ENCODE assay signal across 9 mouse cellular contexts in genomic region chr2:174848981-174849681, GRCm38 (mm10).
DNase-seq lines count a peak whose midpoint lies in the region; ATAC-seq lines count a peak whose summit lies in the region.
"Had no signal": no experiment of that assay in that cellular context is flagged by ENCODE, and none has a peak within 500 bp of the region (broad histone marks: within the 10 kb centered on the region; RNA-seq: fewer than 3 reads in every experiment).

No protein-coding gene starts in this region.

- H3K4me3 ChIP-seq in kidney, embryonic 15.5 days (replicated peaks), result no peak overlapping the region
- H3K4me3 ChIP-seq in forebrain, embryonic 11.5 days (ENCODE audit: low read depth, low read length), result no peak overlapping the region
- no peak overlapping the region for H3K4me3 ChIP-seq in limb, embryonic 11.5 days (ENCODE audit: low read depth, low read length)
- no peak overlapping the region for H3K4me3 ChIP-seq in neural tube, embryonic 15.5 days (replicated peaks)

- ATAC-seq in kidney, embryonic 15.5 days (replicated peaks; ENCODE audit: low FRiP score), result 0 out of 2 replicates have a peak, but pooled peaks have one; percentile 19
- ATAC-seq in forebrain, embryonic 11.5 days (replicated peaks; ENCODE audit: low FRiP score), result peak; percentile 44
- ATAC-seq in limb, embryonic 11.5 days (ENCODE audit: insufficient number of reproducible peaks, low FRiP score, low TSS enrichment, low read depth), result peak; percentile 70
- ATAC-seq in neural tube, embryonic 15.5 days (ENCODE audit: low FRiP score), result peak; percentile 56; the same call in 1 of the 2 replicates
- ATAC-seq in inflammation-experienced regulatory T-cells, adult 6 months, result no peak

- H3K9ac ChIP-seq in kidney, embryonic 15.5 days, result no peak overlapping the region
- no peak overlapping the region for H3K9ac ChIP-seq in forebrain, embryonic 11.5 days (ENCODE audit: low read length)
- H3K9ac ChIP-seq in limb, embryonic 11.5 days (ENCODE audit: low read length), result no peak overlapping the region
- peak overlapping the region; percentile 36; the same call in 1 of the 2 replicates for H3K9ac ChIP-seq in neural tube, embryonic 15.5 days (replicated peaks)

- H3K36me3 ChIP-seq in kidney, embryonic 15.5 days, result no peaks in the 10 kb centered on the region
- no peaks in the 10 kb centered on the region for H3K36me3 ChIP-seq in forebrain, embryonic 11.5 days (ENCODE audit: control insufficient read depth, insufficient read depth, low read length)
- H3K36me3 ChIP-seq in limb, embryonic 11.5 days (ENCODE audit: control insufficient read depth, insufficient read depth, low read length), result no peaks in the 10 kb centered on the region
- no peaks in the 10 kb centered on the region for H3K36me3 ChIP-seq in neural tube, embryonic 15.5 days

- H3K4me1 ChIP-seq in kidney, embryonic 15.5 days, result peaks cover 34% of the 10 kb centered on the region
- peaks cover 9% of the 10 kb centered on the region; the same call in 1 of the 2 replicates for H3K4me1 ChIP-seq in forebrain, embryonic 11.5 days (replicated peaks; ENCODE audit: control insufficient read depth, insufficient read depth, low read length)
- peaks cover 20% of the 10 kb centered on the region for H3K4me1 ChIP-seq in limb, embryonic 11.5 days (ENCODE audit: control insufficient read depth, insufficient read depth, low read length)
- H3K4me1 ChIP-seq in neural tube, embryonic 15.5 days, result peaks cover 32% of the 10 kb centered on the region

- H3K27me3 ChIP-seq in kidney, embryonic 15.5 days, result no peaks in the 10 kb centered on the region
- no peaks in the 10 kb centered on the region for H3K27me3 ChIP-seq in forebrain, embryonic 11.5 days (ENCODE audit: control insufficient read depth, insufficient read depth, low read length)
- H3K27me3 ChIP-seq in limb, embryonic 11.5 days (ENCODE audit: control insufficient read depth, insufficient read depth, low read length), result no peaks in the 10 kb centered on the region
- 0 out of 2 replicates have a peak, but pooled peaks cover 2% of the 10 kb centered on the region for H3K27me3 ChIP-seq in neural tube, embryonic 15.5 days (replicated peaks)

- 0 out of 2 replicates have a peak overlapping the region, but pooled peaks have one; percentile 15 for H3K27ac ChIP-seq in kidney, embryonic 15.5 days
- 0 out of 2 replicates have a peak overlapping the region, but pooled peaks have one; percentile 18 for H3K27ac ChIP-seq in forebrain, embryonic 11.5 days (ENCODE audit: low read depth, low read length)
- H3K27ac ChIP-seq in limb, embryonic 11.5 days (replicated peaks; ENCODE audit: low read depth, low read length), result peak overlapping the region; percentile 82
- H3K27ac ChIP-seq in neural tube, embryonic 15.5 days (replicated peaks), result peak overlapping the region; percentile 74

- no peak overlapping the region for H3K4me2 ChIP-seq in kidney, embryonic 15.5 days
- H3K4me2 ChIP-seq in forebrain, embryonic 11.5 days (ENCODE audit: low read depth, low read length, severe bottlenecking), result no peak overlapping the region
- no peak overlapping the region for H3K4me2 ChIP-seq in limb, embryonic 11.5 days (ENCODE audit: low read depth, severe bottlenecking)
- H3K4me2 ChIP-seq in neural tube, embryonic 15.5 days, result no peak overlapping the region

- no peak for DNase-seq in kidney, postnatal 14 days
- DNase-seq in forebrain, embryonic 11.5 days (ENCODE audit: low spot score), result peak; percentile 60
- peak; percentile 54 for DNase-seq in limb, embryonic 11.5 days (ENCODE audit: low spot score)
- no peak for DNase-seq in layer of hippocampus, postnatal 25 days (ENCODE audit: extremely low spot score in 1 of 2, low spot score in 1 of 2)
- DNase-seq in gastrocnemius, postnatal 14 days, result no peak
- DNase-seq: kidney, adult 8-10 months had no signal

- no peaks in the 10 kb centered on the region for H3K9me3 ChIP-seq in kidney, embryonic 15.5 days (replicated peaks)
- no peaks in the 10 kb centered on the region for H3K9me3 ChIP-seq in forebrain, embryonic 11.5 days (ENCODE audit: control insufficient read depth, low read length)
- H3K9me3 ChIP-seq in limb, embryonic 11.5 days (ENCODE audit: control insufficient read depth, low read length), result no peaks in the 10 kb centered on the region
- H3K9me3 ChIP-seq in neural tube, embryonic 15.5 days (replicated peaks), result no peaks in the 10 kb centered on the region

- intact Hi-C loops in gastrocnemius, postnatal 14 days (cut with DNase I; ENCODE audit: low total_unique reads), result no loop called here

- 29% methylated on average over 10 of the region's 16 CpGs for WGBS in kidney, embryonic 15.5 days
- WGBS in forebrain, embryonic 11.5 days, result 50% methylated on average over 16 of the region's 16 CpGs
- 36% methylated on average over 14 of the region's 16 CpGs for WGBS in limb, embryonic 11.5 days
- 56% methylated on average over 16 of the region's 16 CpGs for WGBS in neural tube, embryonic 15.5 days

Comparison
In these comparisons a context has a peak if more than half of its experiments do, and no peak if none do; other contexts are left out.
1. H3K27ac ChIP-seq: peak in every context shown above with its lines; median percentile 82 in limb, embryonic 11.5 days; 74 in neural tube, embryonic 15.5 days; 18 in forebrain, embryonic 11.5 days; 15 in kidney, embryonic 15.5 days.
2. DNase-seq: peak in forebrain, embryonic 11.5 days (single experiment) and limb, embryonic 11.5 days (single experiment); none in kidney, postnatal 14 days (single experiment), layer of hippocampus, postnatal 25 days (0 of 2) and gastrocnemius, postnatal 14 days (single experiment).